Mouse (Mus musculus): ENCODE measurements at regions not wholly inside any gene's neighbourhood (a gene's known extent, or its start where the extent isn't known, plus 50 kb on each side); places are given as distances from the start of the nearest gene placed in this dataset.
A peak's percentile ranks its signal among the peaks of the same experiment; 100 is the strongest.

DNA sequence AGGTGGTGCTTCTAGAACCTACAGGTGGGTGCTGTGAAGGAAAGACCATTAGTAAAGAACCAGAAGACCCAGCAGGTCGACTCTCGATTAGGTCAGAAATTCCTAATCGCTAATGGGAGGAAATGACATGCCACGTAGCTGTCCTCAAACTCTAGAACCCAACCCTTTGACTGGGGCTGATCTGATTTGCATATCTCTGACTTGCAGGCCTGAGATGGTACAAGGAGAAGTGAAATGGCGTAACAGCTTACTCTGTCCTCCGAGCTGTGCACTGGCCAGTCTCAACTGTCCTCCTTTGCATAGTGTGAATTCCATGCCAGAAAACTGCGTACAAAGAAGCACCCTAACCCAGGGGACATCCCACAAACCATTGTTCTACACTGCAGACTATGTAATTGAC is 182.4 kb upstream of the Sdk2 start:
- Histone ChIP-seq H3K4me2 (no peak overlapping the region), H3K9ac (replicated peaks) (no peak overlapping the region), H3K9me3 (replicated peaks) (no peaks in the 10 kb centered on the region), H3K4me1 (no peaks in the 10 kb centered on the region; the same call in 1 of the 2 replicates), H3K36me3 (no peaks in the 10 kb centered on the region), H3K27me3 (replicated peaks) (no peaks in the 10 kb centered on the region; the same call in 1 of the 2 replicates), H3K27ac (replicated peaks) (no peak overlapping the region), H3K4me3 (replicated peaks) (no peak overlapping the region)
- WGBS = 83% methylated on average over 7 of the region's 7 CpGs
- ATAC-seq (ENCODE audit: low FRiP score) = no peak

DNA sequence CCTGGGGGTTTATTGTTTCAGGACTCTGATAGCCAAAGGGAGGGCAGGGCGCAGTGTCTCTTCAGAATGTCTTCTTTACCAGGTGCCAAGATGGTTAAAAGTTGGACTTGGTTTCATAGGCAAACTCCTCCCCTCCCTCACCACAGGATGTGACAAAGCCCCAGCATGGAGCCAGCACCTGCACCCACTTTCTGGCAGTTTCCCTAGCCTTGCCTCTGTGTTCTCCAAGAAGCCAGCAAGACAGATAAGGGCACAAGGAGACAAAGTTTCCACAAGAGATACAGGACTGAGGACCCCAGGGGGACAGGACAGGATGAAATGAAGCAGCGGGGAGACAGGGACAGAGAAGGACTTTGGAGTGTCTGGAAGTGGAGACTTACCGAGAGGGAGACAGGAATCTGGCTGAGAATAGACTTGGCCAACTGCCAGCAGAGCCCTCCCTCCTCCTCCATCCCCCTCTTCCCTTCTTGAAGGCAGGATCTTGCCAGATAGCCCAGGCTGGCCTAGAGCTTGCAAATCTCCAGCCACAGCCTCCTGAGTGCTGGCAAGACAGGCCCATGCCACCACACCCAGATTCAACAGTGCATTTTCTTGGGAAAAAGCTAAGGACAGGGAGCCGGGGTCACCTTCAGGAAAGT is 181.5 kb upstream of the Sdk2 start:
- H3K27me3 ChIP-seq (replicated peaks) = no peaks in the 10 kb centered on the region; the same call in 1 of the 2 replicates
- H3K4me1 ChIP-seq = no peaks in the 10 kb centered on the region; the same call in 1 of the 2 replicates
- no peak overlapping the region for H3K27ac ChIP-seq (replicated peaks)
- H3K36me3 ChIP-seq = no peaks in the 10 kb centered on the region
- no peak overlapping the region for H3K4me2 ChIP-seq
- H3K4me3 ChIP-seq (replicated peaks) = no peak overlapping the region
- ATAC-seq (ENCODE audit: low FRiP score) = no peak
- WGBS = 65% methylated on average over 4 of the region's 4 CpGs
- H3K9ac ChIP-seq (replicated peaks) = no peak overlapping the region
- H3K9me3 ChIP-seq (replicated peaks) = no peaks in the 10 kb centered on the region

- 9% methylated on average over 8 of the region's 8 CpGs for WGBS
- Histone ChIP-seq H3K9ac (replicated peaks) (no peak overlapping the region), H3K36me3 (no peaks in the 10 kb centered on the region), H3K27ac (replicated peaks) (peak overlapping the region; percentile 1; the same call in 1 of the 2 replicates), H3K4me2 (no peak overlapping the region), H3K27me3 (replicated peaks) (peaks cover 3% of the 10 kb centered on the region; the same call in 1 of the 2 replicates), H3K9me3 (replicated peaks) (no peaks in the 10 kb centered on the region), H3K4me3 (replicated peaks) (no peak overlapping the region), H3K4me1 (peaks cover 17% of the 10 kb centered on the region)
- no peak for ATAC-seq (ENCODE audit: low FRiP score)
Measured at GRCm38 (mm10) chr11:114239311-114239803, 172.5 kb upstream of the Sdk2 start.

DNA sequence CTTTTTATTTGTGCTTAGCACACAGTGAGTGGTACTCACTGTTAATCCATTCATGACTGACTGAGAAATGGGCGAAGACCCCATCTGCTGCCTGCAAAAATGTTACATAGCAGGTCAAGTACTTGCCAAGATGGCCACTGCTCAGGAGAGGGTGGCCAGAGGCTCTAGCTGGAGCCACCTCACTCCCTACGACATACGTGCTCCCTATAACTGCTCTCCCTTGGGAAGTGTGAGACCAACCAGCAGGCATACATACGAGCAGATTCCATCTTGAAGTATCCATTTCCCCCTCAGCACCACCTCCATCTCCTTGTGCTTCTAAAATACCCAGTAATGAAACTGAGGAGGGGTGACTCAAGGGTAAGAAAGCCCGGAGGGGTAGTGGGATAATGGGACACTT is 172.0 kb upstream of the Sdk2 start:
- WGBS = 52% methylated on average over 5 of the region's 5 CpGs
- H3K27ac ChIP-seq (replicated peaks) = no peak overlapping the region
- no peaks in the 10 kb centered on the region for H3K9me3 ChIP-seq (replicated peaks)
- H3K4me3 ChIP-seq (replicated peaks) = no peak overlapping the region
- H3K36me3 ChIP-seq = no peaks in the 10 kb centered on the region
- H3K27me3 ChIP-seq (replicated peaks) = peaks cover 3% of the 10 kb centered on the region; the same call in 1 of the 2 replicates
- peaks cover 22% of the 10 kb centered on the region for H3K4me1 ChIP-seq
- no peak overlapping the region for H3K4me2 ChIP-seq
- ATAC-seq (ENCODE audit: low FRiP score) = no peak
- no peak overlapping the region for H3K9ac ChIP-seq (replicated peaks)

DNA sequence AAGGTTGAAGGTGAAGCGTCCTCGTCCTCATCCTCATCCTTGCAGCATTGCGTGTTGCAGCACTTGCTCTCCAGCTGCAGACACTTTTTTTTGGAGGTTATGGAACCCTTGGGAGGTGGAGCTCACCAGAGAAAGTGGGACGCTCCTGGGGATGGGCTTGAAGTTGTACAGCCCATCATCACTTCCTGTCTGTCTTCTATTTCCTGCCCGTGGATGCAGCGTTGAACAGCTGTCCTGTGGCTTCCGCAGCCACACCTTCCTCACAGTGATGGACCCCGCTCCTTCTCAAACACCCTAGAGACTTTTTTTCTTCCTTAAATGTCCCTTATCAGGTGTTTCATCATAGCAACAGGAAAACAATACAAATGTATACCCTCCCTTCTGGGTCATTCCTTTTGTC is 171.5 kb upstream of the Sdk2 start:
- Histone ChIP-seq H3K36me3 (no peaks in the 10 kb centered on the region), H3K4me1 (peaks cover 24% of the 10 kb centered on the region), H3K9ac (replicated peaks) (no peak overlapping the region), H3K4me2 (no peak overlapping the region), H3K4me3 (replicated peaks) (no peak overlapping the region), H3K27ac (replicated peaks) (no peak overlapping the region), H3K9me3 (replicated peaks) (no peaks in the 10 kb centered on the region), H3K27me3 (replicated peaks) (peaks cover 3% of the 10 kb centered on the region; the same call in 1 of the 2 replicates)
- 86% methylated on average over 8 of the region's 8 CpGs for WGBS
- no peak for ATAC-seq (ENCODE audit: low FRiP score)

- Histone ChIP-seq H3K27me3 (replicated peaks) (no peaks in the 10 kb centered on the region), H3K27ac (replicated peaks) (no peak overlapping the region), H3K9me3 (replicated peaks) (no peaks in the 10 kb centered on the region), H3K4me3 (replicated peaks) (no peak overlapping the region), H3K4me1 (peaks cover 19% of the 10 kb centered on the region), H3K9ac (replicated peaks) (no peak overlapping the region), H3K36me3 (no peaks in the 10 kb centered on the region), H3K4me2 (peak overlapping the region; percentile 5)
- 7% methylated on average over 1 of the region's 1 CpGs for WGBS
- ATAC-seq (ENCODE audit: low FRiP score) = 0 out of 2 replicates have a peak, but pooled peaks have one; percentile 41
Measured at GRCm38 (mm10) chr11:114234542-114234910, 167.7 kb upstream of the Sdk2 start.

DNA sequence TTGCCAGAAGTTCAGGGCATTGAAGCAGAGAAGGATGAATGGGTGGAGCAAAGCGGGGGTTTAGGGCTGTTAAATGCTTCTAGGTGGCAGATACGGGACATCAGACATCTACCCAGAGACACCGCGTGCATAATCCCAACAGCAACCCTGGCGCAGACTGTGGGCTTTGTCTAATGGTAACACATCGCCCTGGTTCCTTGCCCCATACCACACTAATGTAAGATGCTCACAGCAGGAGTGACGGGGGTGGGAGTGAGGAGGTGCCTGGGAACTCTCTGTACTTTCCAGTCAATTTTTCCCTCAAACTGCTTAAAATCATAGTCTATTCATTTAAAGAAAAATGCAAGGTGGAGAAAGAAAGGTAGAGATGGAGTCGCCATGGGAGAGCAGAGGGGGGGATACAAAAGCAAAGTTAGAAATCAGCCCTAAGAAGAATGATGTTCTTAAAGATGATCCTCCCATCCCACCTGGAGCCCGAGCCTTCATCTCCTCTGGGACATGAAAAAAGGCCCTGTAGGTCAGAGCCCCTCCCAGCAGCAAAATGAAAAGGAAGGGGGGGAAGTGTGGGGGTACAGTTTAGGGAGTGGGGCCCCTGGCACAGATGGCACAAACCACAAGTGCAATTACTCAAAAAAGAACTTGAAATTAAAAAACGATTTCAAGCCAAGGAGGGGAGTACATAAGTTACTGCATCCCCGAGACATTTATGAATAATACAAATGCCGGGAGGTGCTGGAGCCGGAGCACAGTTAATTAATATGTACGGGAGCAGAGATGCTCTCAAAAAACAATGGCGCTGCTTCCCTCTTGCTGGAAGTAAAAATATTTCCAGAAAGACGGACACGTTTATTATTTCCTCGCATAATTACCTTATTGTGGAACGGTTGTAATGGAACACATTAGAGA is 167.0 kb upstream of the Sdk2 start:
- Histone ChIP-seq H3K36me3 (no peaks in the 10 kb centered on the region), H3K4me2 (peak overlapping the region; percentile 5), H3K4me3 (replicated peaks) (no peak overlapping the region), H3K9me3 (replicated peaks) (no peaks in the 10 kb centered on the region), H3K4me1 (peaks cover 14% of the 10 kb centered on the region; the same call in 1 of the 2 replicates), H3K27me3 (replicated peaks) (no peaks in the 10 kb centered on the region), H3K27ac (replicated peaks) (no peak overlapping the region), H3K9ac (replicated peaks) (no peak overlapping the region)
- WGBS = 57% methylated on average over 19 of the region's 19 CpGs
- ATAC-seq (ENCODE audit: low FRiP score) = no peak

- ATAC-seq (ENCODE audit: low FRiP score) = no peak
- Histone ChIP-seq H3K4me3 (replicated peaks) (no peak overlapping the region), H3K36me3 (no peaks in the 10 kb centered on the region), H3K27ac (replicated peaks) (no peak overlapping the region), H3K27me3 (replicated peaks) (no peaks in the 10 kb centered on the region), H3K4me2 (no peak overlapping the region), H3K4me1 (peaks cover 12% of the 10 kb centered on the region; the same call in 1 of the 2 replicates), H3K9ac (replicated peaks) (no peak overlapping the region), H3K9me3 (replicated peaks) (no peaks in the 10 kb centered on the region)
- 69% methylated on average over 4 of the region's 4 CpGs for WGBS
Measured at GRCm38 (mm10) chr11:114231841-114232240, 165.0 kb upstream of the Sdk2 start.

DNA sequence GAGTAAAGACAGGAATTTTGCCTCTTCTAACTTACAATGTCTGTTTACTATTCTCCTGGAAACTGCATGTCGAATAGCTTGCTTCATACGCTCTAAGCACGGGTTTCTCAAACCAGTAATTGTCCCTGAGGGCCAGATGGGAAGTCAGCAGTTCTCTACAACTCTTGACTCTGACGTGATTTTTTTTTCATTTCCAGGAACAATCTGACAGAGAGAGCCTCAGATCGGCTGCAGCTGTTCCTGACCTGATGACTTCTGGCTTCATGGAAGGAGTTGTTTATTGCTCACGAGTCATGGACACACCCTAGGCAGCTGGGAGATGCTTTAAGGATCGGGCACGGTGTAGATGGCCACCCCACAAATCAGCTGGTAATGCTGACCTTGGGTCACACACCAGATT is 162.9 kb upstream of the Sdk2 start:
- H3K4me3 ChIP-seq (replicated peaks) = no peak overlapping the region
- no peak for ATAC-seq (ENCODE audit: low FRiP score)
- WGBS = 56% methylated on average over 8 of the region's 8 CpGs

DNA sequence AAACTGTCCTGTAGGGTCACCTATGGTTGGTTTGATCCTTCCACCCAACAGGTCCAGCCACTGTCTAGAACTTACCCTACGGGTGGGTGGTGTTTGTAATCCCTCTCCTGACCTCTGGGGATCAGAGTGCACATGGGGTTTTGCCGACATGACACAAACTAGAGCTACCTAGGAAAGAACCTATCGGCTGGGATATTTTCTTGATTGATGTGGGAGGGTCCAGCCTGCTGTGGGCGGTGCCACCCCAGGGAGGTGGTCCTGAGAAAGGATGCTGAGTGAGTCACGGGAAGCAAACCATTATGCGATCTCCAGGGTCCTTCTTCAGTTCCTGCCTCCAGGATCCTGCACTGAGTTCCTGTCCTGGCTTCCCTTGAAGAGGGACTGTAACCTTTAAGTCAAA is 162.3 kb upstream of the Sdk2 start:
- H3K27me3 ChIP-seq (replicated peaks) = no peaks in the 10 kb centered on the region
- 89% methylated on average over 6 of the region's 6 CpGs for WGBS
- ATAC-seq (ENCODE audit: low FRiP score) = no peak

More for the DNA sequence above, 162.9 kb upstream of the Sdk2 start:
- H3K36me3 ChIP-seq = no peaks in the 10 kb centered on the region
- H3K9me3 ChIP-seq (replicated peaks) = no peaks in the 10 kb centered on the region
- H3K27me3 ChIP-seq (replicated peaks) = no peaks in the 10 kb centered on the region
- no peak overlapping the region for H3K9ac ChIP-seq (replicated peaks)
- H3K27ac ChIP-seq (replicated peaks) = no peak overlapping the region
- peaks cover 12% of the 10 kb centered on the region; the same call in 1 of the 2 replicates for H3K4me1 ChIP-seq
- no peak overlapping the region for H3K4me2 ChIP-seq

DNA sequence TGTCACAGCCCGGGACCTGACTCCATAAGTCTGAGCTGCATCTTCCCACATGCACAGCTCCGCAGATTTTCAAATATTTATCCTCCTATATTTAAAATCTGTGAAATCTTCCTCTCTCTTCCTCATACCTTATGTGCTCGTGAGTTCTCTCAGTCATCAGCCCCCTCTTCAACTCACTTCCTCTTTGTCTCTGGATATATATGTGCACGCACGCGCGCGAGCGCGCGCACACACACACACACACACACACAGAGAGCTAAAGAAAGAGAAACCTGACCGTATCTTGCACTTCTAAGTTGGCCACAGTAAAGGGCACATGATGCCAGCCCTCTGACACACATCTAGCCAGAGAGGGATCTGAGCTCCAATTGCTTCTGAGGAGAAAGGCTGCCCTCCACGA is 159.7 kb upstream of the Sdk2 start:
- Histone ChIP-seq H3K36me3 (no peaks in the 10 kb centered on the region), H3K27me3 (replicated peaks) (no peaks in the 10 kb centered on the region), H3K9ac (replicated peaks) (no peak overlapping the region), H3K27ac (replicated peaks) (no peak overlapping the region), H3K4me2 (no peak overlapping the region), H3K4me1 (0 out of 2 replicates have a peak, but pooled peaks cover 2% of the 10 kb centered on the region), H3K4me3 (replicated peaks) (no peak overlapping the region), H3K9me3 (replicated peaks) (no peaks in the 10 kb centered on the region)
- no peak for ATAC-seq (ENCODE audit: low FRiP score)
- WGBS = 91% methylated on average over 13 of the region's 13 CpGs

More for the DNA sequence above, 162.3 kb upstream of the Sdk2 start:
- Histone ChIP-seq H3K4me2 (no peak overlapping the region), H3K9me3 (replicated peaks) (no peaks in the 10 kb centered on the region), H3K9ac (replicated peaks) (no peak overlapping the region), H3K36me3 (no peaks in the 10 kb centered on the region), H3K4me1 (peaks cover 8% of the 10 kb centered on the region; the same call in 1 of the 2 replicates), H3K27ac (replicated peaks) (no peak overlapping the region), H3K4me3 (replicated peaks) (no peak overlapping the region)

All from neural tube, embryonic 15.5 days (tissue).